Comparison of ENCODE assay signal across 13 mouse cellular contexts in the genomic region with DNA sequence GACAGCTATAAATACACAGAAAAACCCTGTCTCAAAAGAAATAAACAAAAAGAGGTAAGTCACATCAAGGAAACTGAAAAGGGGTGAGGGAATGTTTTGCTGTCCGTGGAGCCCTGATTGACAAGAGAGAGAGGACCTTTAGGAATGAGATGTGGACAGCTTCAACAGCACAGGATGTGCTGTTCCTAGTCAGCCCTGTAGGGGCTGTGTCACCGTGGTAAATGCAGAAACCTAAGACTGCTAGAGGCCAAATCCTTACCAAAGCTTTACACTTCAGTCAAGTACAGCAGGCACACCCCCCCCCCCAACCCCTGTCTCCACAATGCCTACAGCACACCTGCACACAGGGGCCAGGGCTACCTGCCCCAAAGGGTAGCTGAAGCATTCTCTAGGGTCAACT. TPM values are rescaled to one million over a fixed set of nuclear protein-coding genes. Genes with fewer than 3 reads are reported as not detected.
DNase-seq lines count a peak whose midpoint lies in the region; ATAC-seq and TF ChIP-seq lines count a peak whose summit lies in the region.
"Had no signal": no experiment of that assay in that cellular context is flagged by ENCODE, and none has a peak within 500 bp of the region (broad histone marks: within the 10 kb centered on the region; RNA-seq: fewer than 3 reads in every experiment).

No protein-coding gene starts in this region.

- H3K27me3 ChIP-seq in midbrain, postnatal 0 days (ENCODE audit: insufficient read depth, low read length), result no peaks in the 10 kb centered on the region
- H3K27me3 ChIP-seq in midbrain, embryonic 13.5 days, result no peaks in the 10 kb centered on the region
- no peaks in the 10 kb centered on the region for H3K27me3 ChIP-seq in hindbrain, embryonic 12.5 days
- H3K27me3 ChIP-seq: limb, embryonic 12.5 days had no signal

- DNase-seq in midbrain, postnatal 0 days (ENCODE audit: low spot score), result no peak
- no peak for DNase-seq in ES-E14 (ENCODE audit: low read depth, low spot score)
- no peak for DNase-seq in brain, embryonic 14.5 days (ENCODE audit: low read depth)
- peak; percentile 45 for DNase-seq in retina, embryonic 14.5 days (ENCODE audit: low spot score)
- no peak for DNase-seq in cerebellum, adult 11 months
- DNase-seq: adrenal gland, adult 8-10 months; cerebellum, adult 9-10 months; heart, adult 18-20 months had no signal

- WGBS in midbrain, postnatal 0 days, result 40% methylated on average over 2 of the region's 2 CpGs
- WGBS in midbrain, embryonic 13.5 days, result 42% methylated on average over 2 of the region's 2 CpGs
- WGBS in hindbrain, embryonic 12.5 days, result 56% methylated on average over 2 of the region's 2 CpGs

- in situ Hi-C loops in ES-E14 (cut with MboI; ENCODE audit: low sequenced_read_pairs in 2 of 2, unreplicated experiment in 2 of 2), result no loop called here

- no peak overlapping the region for H3K4me2 ChIP-seq in midbrain, postnatal 0 days (ENCODE audit: low read depth, low read length, poor library complexity, severe bottlenecking)
- H3K4me2 ChIP-seq in midbrain, embryonic 13.5 days (replicated peaks), result no peak overlapping the region
- H3K4me2 ChIP-seq in hindbrain, embryonic 12.5 days (replicated peaks), result no peak overlapping the region
- H3K4me2 ChIP-seq: limb, embryonic 12.5 days had no signal

- TF ChIP-seq CTCF in midbrain, postnatal 0 days (IDR thresholded peaks at IDR 0.05), result peak; percentile 56
- peak; percentile 40; the same call in 1 of the 2 replicates for TF ChIP-seq CTCF in brain, embryonic 14.5 days (IDR thresholded peaks at IDR 0.05; ENCODE audit: borderline replicate concordance, extremely low read depth, insufficient read depth, insufficient read length)

- ATAC-seq in midbrain, postnatal 0 days (ENCODE audit: low FRiP score), result peak; percentile 18; the same call in 1 of the 2 replicates
- ATAC-seq in midbrain, embryonic 13.5 days, result no peak
- ATAC-seq in erythroblast, adult 5-6 weeks (replicated peaks; ENCODE audit: low FRiP score, poor library complexity, severe bottlenecking), result no peak
- no peak for ATAC-seq in hindbrain, embryonic 12.5 days (ENCODE audit: low FRiP score)

- no peaks in the 10 kb centered on the region for H3K9me3 ChIP-seq in midbrain, postnatal 0 days (ENCODE audit: low read length)
- no peaks in the 10 kb centered on the region for H3K9me3 ChIP-seq in midbrain, embryonic 13.5 days
- no peaks in the 10 kb centered on the region for H3K9me3 ChIP-seq in ES-E14 (ENCODE audit: control insufficient read depth, insufficient read depth, low read depth, low read length)
- no peaks in the 10 kb centered on the region for H3K9me3 ChIP-seq in hindbrain, embryonic 12.5 days (replicated peaks)
- H3K9me3 ChIP-seq: limb, embryonic 12.5 days had no signal

- H3K9ac ChIP-seq in midbrain, postnatal 0 days (replicated peaks; ENCODE audit: low read length, poor library complexity, severe bottlenecking), result no peak overlapping the region
- H3K9ac ChIP-seq in midbrain, embryonic 13.5 days (replicated peaks), result no peak overlapping the region
- H3K9ac ChIP-seq in ES-E14 (ENCODE audit: insufficient read depth, low read depth, low read length, poor library complexity, severe bottlenecking), result no peak overlapping the region; the same call in 1 of the 2 replicates
- H3K9ac ChIP-seq in hindbrain, embryonic 12.5 days, result no peak overlapping the region
- H3K9ac ChIP-seq: limb, embryonic 12.5 days had no signal

- H3K36me3 ChIP-seq in midbrain, postnatal 0 days (ENCODE audit: insufficient read depth, low read length), result peaks cover 32% of the 10 kb centered on the region
- peaks cover 59% of the 10 kb centered on the region for H3K36me3 ChIP-seq in midbrain, embryonic 13.5 days
- H3K36me3 ChIP-seq in ES-E14 (ENCODE audit: control insufficient read depth, insufficient read depth, low read length, poor library complexity, severe bottlenecking), result peaks cover 60% of the 10 kb centered on the region
- H3K36me3 ChIP-seq in hindbrain, embryonic 12.5 days, result peaks cover 40% of the 10 kb centered on the region

- H3K27ac ChIP-seq in midbrain, postnatal 0 days (ENCODE audit: low read depth, low read length), result no peak overlapping the region
- H3K27ac ChIP-seq in midbrain, embryonic 13.5 days, result no peak overlapping the region
- peak overlapping the region; percentile 84 for H3K27ac ChIP-seq in ES-E14 (ENCODE audit: insufficient read depth, low read depth, low read length, poor library complexity, severe bottlenecking)
- H3K27ac ChIP-seq in hindbrain, embryonic 12.5 days, result no peak overlapping the region
- H3K27ac ChIP-seq: limb, embryonic 12.5 days had no signal

- TF ChIP-seq POLR2A in brain, embryonic 14.5 days (IDR thresholded peaks at IDR 0.05; ENCODE audit: borderline replicate concordance, extremely low read depth, insufficient read depth, insufficient read length, poor library complexity, severe bottlenecking), result no peak

- H3K4me3 ChIP-seq in midbrain, postnatal 0 days (ENCODE audit: low read depth, low read length), result no peak overlapping the region
- no peak overlapping the region for H3K4me3 ChIP-seq in midbrain, embryonic 13.5 days (replicated peaks)
- no peak overlapping the region for H3K4me3 ChIP-seq in ES-E14 (ENCODE audit: insufficient read depth in 1 of 2, low read depth in 1 of 2, low read length in 2 of 2, poor library complexity in 1 of 2, severe bottlenecking in 1 of 2)
- H3K4me3 ChIP-seq in hindbrain, embryonic 12.5 days, result no peak overlapping the region
- H3K4me3 ChIP-seq: erythroblast, embryonic 14.5 days; limb, embryonic 12.5 days had no signal

- no peaks in the 10 kb centered on the region for H3K4me1 ChIP-seq in midbrain, postnatal 0 days (ENCODE audit: insufficient read depth, low read length)
- no peaks in the 10 kb centered on the region for H3K4me1 ChIP-seq in midbrain, embryonic 13.5 days (replicated peaks)
- peaks cover 0 to 29% of the 10 kb centered on the region in 2 experiments; a peak in 2 of 4 replicates for H3K4me1 ChIP-seq in ES-E14 (ENCODE audit: control insufficient read depth in 2 of 2, insufficient read depth in 2 of 2, low read length in 2 of 2, poor library complexity in 1 of 2)
- no peaks in the 10 kb centered on the region for H3K4me1 ChIP-seq in hindbrain, embryonic 12.5 days
- H3K4me1 ChIP-seq: limb, embryonic 12.5 days had no signal

TF ChIP-seq in ES-E14, 5 proteins besides CTCF, POLR2A, EP300 and RAD21:
- TF ChIP-seq MAFK (IDR thresholded peaks at IDR 0.05; ENCODE audit: insufficient read depth, low read depth, low read length), result no peak
- TF ChIP-seq HCFC1 (IDR thresholded peaks at IDR 0.05; ENCODE audit: borderline replicate concordance, insufficient read depth, low read length), result peak; percentile 14; the same call in 1 of the 2 replicates

RNA-seq across cellular contexts. Expression of gene Tomm20, which starts 13.9 kb away (rescaled TPM):
- 149 and 190 TPM in 2 replicates for total RNA-seq in midbrain, postnatal 0 days (2014; rRNA removed)
- 236 TPM in 2 replicates for polyA plus RNA-seq in midbrain, postnatal 0 days (2015; fragmentation: Nextera tagmentation; extraction: Ambion mirVana)
- polyA plus RNA-seq in midbrain, embryonic 13.5 days (2015; fragmentation: Nextera tagmentation; extraction: Ambion mirVana), result 198 and 207 TPM in 2 replicates
- total RNA-seq in ES-E14 (2012; rRNA removed), result 815 and 854 TPM in 2 replicates
- 94.5 and 111 TPM in 2 replicates for polyA plus RNA-seq in brain, embryonic 14.5 days (2012; rRNA removed)
- total RNA-seq in erythroblast, adult 5-6 weeks (2015; ENCODE audit: low replicate concordance), result 14.4 and 15.8 TPM in 2 replicates
- total RNA-seq in erythroblast, adult 5-6 weeks (2017; ENCODE audit: low replicate concordance), result 42.5 and 56.2 TPM in 2 replicates
- polyA plus RNA-seq in hindbrain, embryonic 12.5 days (2016; fragmentation: Nextera tagmentation; extraction: Ambion mirVana), result 181 and 182 TPM in 2 replicates

RNA-seq across cellular contexts. Expression of gene Rbm34, which starts 39.2 kb away (rescaled TPM):
- 16.2 and 22.1 TPM in 2 replicates for total RNA-seq in midbrain, postnatal 0 days (2014; rRNA removed)
- polyA plus RNA-seq in midbrain, postnatal 0 days (2015; fragmentation: Nextera tagmentation; extraction: Ambion mirVana), result 26.7 and 32.7 TPM in 2 replicates
- 26.5 and 29.6 TPM in 2 replicates for polyA plus RNA-seq in midbrain, embryonic 13.5 days (2015; fragmentation: Nextera tagmentation; extraction: Ambion mirVana)
- total RNA-seq in ES-E14 (2012; rRNA removed), result 22.4 and 32.5 TPM in 2 replicates
- 8.4 and 13.0 TPM in 2 replicates for polyA plus RNA-seq in brain, embryonic 14.5 days (2012; rRNA removed)
- total RNA-seq in erythroblast, adult 5-6 weeks (2015; ENCODE audit: low replicate concordance), result 5.2 and 10.6 TPM in 2 replicates
- total RNA-seq in erythroblast, adult 5-6 weeks (2017; ENCODE audit: low replicate concordance), result 3.8 and 5.7 TPM in 2 replicates
- polyA plus RNA-seq in hindbrain, embryonic 12.5 days (2016; fragmentation: Nextera tagmentation; extraction: Ambion mirVana), result 31.4 and 34.1 TPM in 2 replicates
